Mouse (Mus musculus) MEL (cell line): ENCODE data around the gene Tymp. TPM values are rescaled to one million over a fixed set of nuclear protein-coding genes. Genes with fewer than 3 reads are reported as not detected.

ENCODE experiments used
- DNase-seq: peaks from one replicate; pipeline ENCODE4 v3.0.0; 2011; ENCODE audit warnings: low read depth, low spot score
- H3K27ac ChIP-seq: 2 replicates; pipeline ENCODE4 v1.5.1; 2012; ENCODE audit warnings: low read depth, mild to moderate bottlenecking, control low read depth, low read length, moderate library complexity; ENCODE audit not compliant: control insufficient read depth
- H3K27me3 ChIP-seq, 2 experiments: fragments of 150-350 bp in 1 of 2; sonication (generic) in 1 of 2; 2 replicates each; pipeline ENCODE4 v1.6.1; 2012; ENCODE audit warnings: low read length in 2 of 2, mild to moderate bottlenecking in 2 of 2, improper control_type of control experiment in 1 of 2, moderate library complexity in 1 of 2; ENCODE audit not compliant: insufficient read depth in 2 of 2, control insufficient read depth in 1 of 2
- H3K36me3 ChIP-seq, 2 experiments: 2 replicates each; pipeline ENCODE4 v1.6.1; 2012 to 2014; ENCODE audit warnings: low read length in 2 of 2, improper control_type of control experiment in 1 of 2, inconsistent platforms in 1 of 2, mild to moderate bottlenecking in 1 of 2; ENCODE audit not compliant: insufficient read depth in 2 of 2, control insufficient read depth in 1 of 2
- H3K4me1 ChIP-seq, 2 experiments: fragments of 150-350 bp in 1 of 2; sonication (generic) in 1 of 2; 2 replicates each; pipeline ENCODE4 v1.6.1; 2012; ENCODE audit warnings: low read length in 2 of 2, improper control_type of control experiment in 1 of 2, mild to moderate bottlenecking in 1 of 2; ENCODE audit not compliant: insufficient read depth in 2 of 2, control insufficient read depth in 1 of 2
- H3K4me3 ChIP-seq, 2 experiments: fragments of 150-350 bp in 1 of 2; sonication (generic) in 1 of 2; 2 replicates each; pipeline ENCODE4 v1.5.1; 2012; ENCODE audit warnings: low read depth in 2 of 2, low read length in 2 of 2, mild to moderate bottlenecking in 2 of 2, moderate library complexity in 2 of 2, control low read depth in 1 of 2, improper control_type of control experiment in 1 of 2; ENCODE audit not compliant: control insufficient read depth in 1 of 2, insufficient read depth in 1 of 2
- H3K79me2 ChIP-seq: 2 replicates; pipeline ENCODE4 v1.6.1; 2012; ENCODE audit warnings: mild to moderate bottlenecking, low read length, moderate library complexity; ENCODE audit not compliant: control insufficient read depth, poor library complexity, insufficient read depth
- H3K9ac ChIP-seq: 2 replicates; pipeline ENCODE4 v1.6.1; 2012; ENCODE audit warnings: low read depth, mild to moderate bottlenecking, control low read depth, low read length, moderate library complexity; ENCODE audit not compliant: control insufficient read depth, poor library complexity, severe bottlenecking
- H3K9me3 ChIP-seq: fragments of 150-350 bp; sonication (generic); replicated peaks from 2 replicates; pipeline ENCODE4 v1.6.1; 2012; ENCODE audit warnings: mild to moderate bottlenecking, low read length, improper control_type of control experiment, moderate library complexity; ENCODE audit not compliant: insufficient read depth
- BHLHE40 ChIP-seq: IDR thresholded peaks from 2 replicates; pipeline ENCODE4 v1.6.1; 2012; ENCODE audit warnings: low read depth, mild to moderate bottlenecking, inconsistent platforms, low read length, improper control_type of control experiment, borderline replicate concordance
- CHD1 ChIP-seq: IDR thresholded peaks from 2 replicates; pipeline ENCODE4 v1.6.1; 2012; ENCODE audit warnings: low read depth, mild to moderate bottlenecking, inconsistent platforms, low read length, improper control_type of control experiment
- CHD2 ChIP-seq: IDR thresholded peaks from 2 replicates; pipeline ENCODE4 v1.6.1; 2011; ENCODE audit warnings: low read length, improper control_type of control experiment
- CTCF ChIP-seq, 3 experiments: IDR thresholded peaks in 2 of 3; conservative IDR thresholded peaks in 1 of 3; 2 replicates each; pipeline ENCODE4 v1.5.1; 2011 to 2012; ENCODE audit warnings: low read length in 3 of 3, low read depth in 2 of 3, mild to moderate bottlenecking in 2 of 3, improper control_type of control experiment in 1 of 3, inconsistent platforms in 1 of 3, mixed read lengths in 1 of 3, moderate library complexity in 1 of 3; ENCODE audit not compliant: control insufficient read depth in 1 of 3, insufficient read depth in 1 of 3, poor library complexity in 1 of 3, severe bottlenecking in 1 of 3
- E2F4 ChIP-seq: IDR thresholded peaks from 2 replicates; pipeline ENCODE4 v1.6.1; 2011; ENCODE audit warnings: low read depth, low read length, improper control_type of control experiment, borderline replicate concordance
- ELF1 ChIP-seq: IDR thresholded peaks from 2 replicates; pipeline ENCODE4 v1.6.1; 2014; ENCODE audit warnings: low read depth, mild to moderate bottlenecking, inconsistent platforms, low read length, improper control_type of control experiment, moderate library complexity
- ETS1 ChIP-seq: IDR thresholded peaks from 2 replicates; pipeline ENCODE4 v1.6.1; 2012; ENCODE audit warnings: low read depth, mild to moderate bottlenecking, inconsistent platforms, low read length, improper control_type of control experiment, moderate library complexity
- HCFC1 ChIP-seq: IDR thresholded peaks from 2 replicates; pipeline ENCODE4 v1.6.1; 2012; ENCODE audit warnings: low read depth, mild to moderate bottlenecking, inconsistent platforms, low read length, improper control_type of control experiment, moderate library complexity
- KAT2A ChIP-seq: conservative IDR thresholded peaks from 2 replicates; pipeline ENCODE4 v1.6.1; 2012; ENCODE audit warnings: low read depth, low read length, improper control_type of control experiment, inconsistent platforms
- MAFK ChIP-seq: IDR thresholded peaks from 2 replicates; pipeline ENCODE4 v1.6.1; 2011; ENCODE audit warnings: low read depth, mild to moderate bottlenecking, low read length, improper control_type of control experiment, borderline replicate concordance
- MAX ChIP-seq: IDR thresholded peaks from 2 replicates; pipeline ENCODE4 v1.6.1; 2011; ENCODE audit warnings: low read length, improper control_type of control experiment
- MAZ ChIP-seq: IDR thresholded peaks from 2 replicates; pipeline ENCODE4 v1.6.1; 2012; ENCODE audit warnings: low read depth, mild to moderate bottlenecking, inconsistent platforms, low read length, improper control_type of control experiment
- MXI1 ChIP-seq: IDR thresholded peaks from 2 replicates; pipeline ENCODE4 v1.6.1; 2011; ENCODE audit warnings: mild to moderate bottlenecking, low read depth, low read length, improper control_type of control experiment
- NELFE ChIP-seq: IDR thresholded peaks from 2 replicates; pipeline ENCODE4 v1.6.1; 2011; ENCODE audit warnings: low read depth, low read length, improper control_type of control experiment
- POLR2A ChIP-seq, 2 experiments: IDR thresholded peaks; 2 replicates each; pipeline ENCODE4 v1.6.1; 2011 to 2012; ENCODE audit warnings: low read length in 2 of 2, mild to moderate bottlenecking in 2 of 2, control low read depth in 1 of 2, improper control_type of control experiment in 1 of 2, low read depth in 1 of 2, moderate library complexity in 1 of 2; ENCODE audit not compliant: control insufficient read depth in 1 of 2, insufficient read depth in 1 of 2, poor library complexity in 1 of 2
- POLR2AphosphoS2 ChIP-seq: IDR thresholded peaks from 2 replicates; pipeline ENCODE4 v1.6.1; 2011; ENCODE audit warnings: low read length, improper control_type of control experiment
- POLR2AphosphoS5 ChIP-seq: IDR thresholded peaks from 2 replicates; pipeline ENCODE4 v1.6.1; 2012; ENCODE audit warnings: low read depth, borderline replicate concordance, mild to moderate bottlenecking, inconsistent platforms, low read length, moderate library complexity, mixed read lengths
- RAD21 ChIP-seq: IDR thresholded peaks from 2 replicates; pipeline ENCODE4 v1.6.1; 2011; ENCODE audit warnings: mild to moderate bottlenecking, low read depth, low read length, improper control_type of control experiment
- SIN3A ChIP-seq: IDR thresholded peaks from 2 replicates; pipeline ENCODE4 v1.6.1; 2012; ENCODE audit warnings: low read length, improper control_type of control experiment, inconsistent platforms
- SMC3 ChIP-seq: IDR thresholded peaks from 2 replicates; pipeline ENCODE4 v1.6.1; 2011; ENCODE audit warnings: low read depth, low read length, improper control_type of control experiment
- TAL1 ChIP-seq: IDR thresholded peaks from 2 replicates; pipeline ENCODE4 v1.6.1; 2012; ENCODE audit warnings: mild to moderate bottlenecking, inconsistent platforms, low read length, moderate library complexity, mixed read lengths
- TCF12 ChIP-seq: IDR thresholded peaks from 2 replicates; pipeline ENCODE4 v1.6.1; 2014; ENCODE audit warnings: low read depth, mild to moderate bottlenecking, inconsistent platforms, low read length, improper control_type of control experiment, moderate library complexity
- UBTF ChIP-seq: IDR thresholded peaks from 2 replicates; pipeline ENCODE4 v1.6.1; 2012; ENCODE audit warnings: low read depth, mild to moderate bottlenecking, inconsistent platforms, low read length, improper control_type of control experiment, moderate library complexity, borderline replicate concordance; ENCODE audit not compliant: insufficient read depth
- ZC3H11A ChIP-seq: IDR thresholded peaks from 2 replicates; pipeline ENCODE4 v1.6.1; 2012; ENCODE audit warnings: low read depth, mild to moderate bottlenecking, inconsistent platforms, low read length, improper control_type of control experiment
- ZMIZ1 ChIP-seq: IDR thresholded peaks from 2 replicates; pipeline ENCODE4 v1.6.1; 2012; ENCODE audit warnings: low read depth, mild to moderate bottlenecking, inconsistent platforms, low read length, improper control_type of control experiment, moderate library complexity
- ZNF384 ChIP-seq: IDR thresholded peaks from 2 replicates; pipeline ENCODE4 v1.6.1; 2012; ENCODE audit warnings: low read depth, mild to moderate bottlenecking, inconsistent platforms, low read length, improper control_type of control experiment
- polyA plus RNA-seq, 2 experiments: library from polyadenylated mRNA; stranded (reverse) in 1 of 2; unstranded in 1 of 2; fragments of >175 nt in 1 of 2; fragments of >200 nt in 1 of 2; gene quantifications; 2 replicates each; pipeline versions ENCODE4 v1.2.1 to v1.2.4; 2012; ENCODE audit warnings: low replicate concordance in 2 of 2, low read depth in 1 of 2; ENCODE audit not compliant: insufficient read length in 2 of 2, insufficient read depth in 1 of 2, missing spikeins in 1 of 2
- total RNA-seq: library from RNA; depleted of rRNA; stranded (reverse); fragments of 300-350 nt; gene quantifications from 2 replicates; pipeline ENCODE4 v1.2.3, GENCODE M21; 2012

Tymp gene
- total and polyA plus RNA-seq, 3 experiments, result 1.5 to 2.0 TPM; not detected in 1

DNA sequence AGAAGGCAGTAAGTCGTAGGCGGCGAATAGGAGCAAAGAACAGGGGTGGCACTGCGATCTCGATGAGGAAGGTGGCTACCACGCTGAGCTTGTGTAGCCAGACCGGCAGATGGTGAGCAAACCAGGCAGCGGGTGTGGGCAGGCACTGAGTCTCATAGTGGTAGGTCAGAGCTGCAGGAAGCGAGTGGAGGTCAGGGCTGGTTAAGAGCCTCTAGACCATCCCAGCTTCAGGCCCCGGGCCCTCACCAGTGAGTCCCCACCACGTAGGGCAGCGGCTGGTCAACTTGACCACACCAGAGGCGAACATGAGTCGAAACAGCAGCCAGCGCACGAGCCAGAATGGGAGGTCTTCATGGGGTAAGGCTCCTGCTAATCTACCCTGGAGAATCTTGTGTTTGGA is 23.0 kb downstream of the Tymp start:
- peaks cover 38% of the 10 kb centered on the region for H3K79me2 ChIP-seq
- TF ChIP-seq MAX, result no peak
- no peak for TF ChIP-seq CHD1
- TF ChIP-seq NELFE, result no peak
- no peak for TF ChIP-seq POLR2AphosphoS2
- no peak for TF ChIP-seq ELF1
- no peak for TF ChIP-seq ZNF384
- no peak for TF ChIP-seq ZC3H11A
- TF ChIP-seq HCFC1, result no peak
- TF ChIP-seq ETS1, result no peak
- TF ChIP-seq TCF12, result no peak
- no peak for TF ChIP-seq KAT2A
- TF ChIP-seq POLR2AphosphoS5, result no peak
- no peak for TF ChIP-seq MAFK
- no peak for TF ChIP-seq SIN3A
- TF ChIP-seq MAZ, result no peak
- TF ChIP-seq TAL1, result no peak
- TF ChIP-seq BHLHE40, result no peak
- TF ChIP-seq UBTF, result no peak
- no peak for TF ChIP-seq ZMIZ1
- no peak for TF ChIP-seq CTCF (IDR thresholded peaks at IDR 0.05 in 2 of 3, conservative IDR thresholded peaks at IDR 0.05 in 1 of 3; ENCODE audit: control insufficient read depth in 1 of 3, insufficient read depth in 1 of 3, low read depth in 2 of 3, low read length in 3 of 3, poor library complexity in 1 of 3, severe bottlenecking in 1 of 3)
- H3K4me3 ChIP-seq, result no peak overlapping the region
- no peaks in the 10 kb centered on the region for H3K27me3 ChIP-seq
- H3K27ac ChIP-seq, result no peak overlapping the region
- H3K36me3 ChIP-seq, result peaks cover 0 to 21% of the 10 kb centered on the region in 2 experiments; a peak in 3 of 4 replicates
- H3K9me3 ChIP-seq, result no peaks in the 10 kb centered on the region
- no peak for DNase-seq
- no peak overlapping the region for H3K9ac ChIP-seq
- peaks cover 15 to 16% of the 10 kb centered on the region in 2 experiments for H3K4me1 ChIP-seq

GRCm38 (mm10) chr15:89352795-89353194 is 24.0 kb downstream of the Tymp start:
- peaks cover 0 to 11% of the 10 kb centered on the region in 2 experiments; a peak in 3 of 4 replicates for H3K36me3 ChIP-seq

More at GRCm38 (mm10) chr15:89352795-89353194, 24.0 kb downstream of the Tymp start:
- Histone ChIP-seq H3K79me2 (peaks cover 31% of the 10 kb centered on the region), H3K4me3 (no peak overlapping the region), H3K9ac (no peak overlapping the region), H3K4me1 (peaks cover 8 to 11% of the 10 kb centered on the region in 2 experiments; a peak in 3 of 4 replicates), H3K27ac (no peak overlapping the region), H3K27me3 (no peaks in the 10 kb centered on the region), H3K9me3 (no peaks in the 10 kb centered on the region)
- no peak for TF ChIP-seq MXI1
- TF ChIP-seq CHD2, result no peak
- TF ChIP-seq SMC3, result no peak
- no peak for TF ChIP-seq HCFC1
- TF ChIP-seq RAD21, result no peak
- no peak for TF ChIP-seq UBTF
- TF ChIP-seq ETS1, result no peak
- TF ChIP-seq ZC3H11A, result no peak
- no peak for TF ChIP-seq E2F4
- TF ChIP-seq NELFE, result no peak
- TF ChIP-seq POLR2A (IDR thresholded peaks at IDR 0.05; ENCODE audit: control insufficient read depth in 1 of 2, insufficient read depth in 1 of 2, low read depth in 1 of 2, low read length in 2 of 2, poor library complexity in 1 of 2), result no peak
- no peak for DNase-seq
